In the genomic region with DNA sequence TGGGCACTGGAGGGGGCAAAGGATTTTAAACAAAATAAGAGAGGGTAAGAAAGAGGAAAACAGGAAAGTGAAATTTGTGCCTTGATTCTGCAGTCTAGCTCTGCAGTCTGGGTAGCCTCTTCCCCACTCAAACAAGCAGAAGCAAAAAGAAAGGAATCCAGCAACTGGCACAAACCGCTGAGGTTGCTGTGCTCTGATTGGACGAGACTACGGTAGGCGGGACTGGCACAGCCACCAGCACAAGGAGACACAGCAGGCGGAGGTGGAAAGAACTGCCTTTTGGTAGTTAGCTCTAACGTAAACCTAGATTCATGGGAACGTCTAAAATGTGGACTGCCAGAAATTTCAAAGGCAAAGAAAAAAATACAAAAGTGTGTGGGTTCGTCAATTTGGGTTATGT, we compare ENCODE assay signal across 10 mouse cellular contexts. TPM values are rescaled to one million over a fixed set of nuclear protein-coding genes. Genes with fewer than 3 reads are reported as not detected.
DNase-seq lines count a peak whose midpoint lies in the region; ATAC-seq and TF ChIP-seq lines count a peak whose summit lies in the region.
"Had no signal": no experiment of that assay in that cellular context is flagged by ENCODE, and none has a peak within 500 bp of the region (broad histone marks: within the 10 kb centered on the region; RNA-seq: fewer than 3 reads in every experiment).

No protein-coding gene starts in this region.

- peak; percentile 35 for DNase-seq in thymus, adult 2 months
- DNase-seq in thymus, postnatal 0 days (ENCODE audit: low spot score), result no peak
- peak; percentile 52 for DNase-seq in embryonic facial prominence, embryonic 10.5 days (ENCODE audit: low spot score)
- peak; percentile 62 for DNase-seq in hindbrain, postnatal 0 days (ENCODE audit: low spot score)
- peak; percentile 59 for DNase-seq in thymus, postnatal 4 days
- DNase-seq in left cerebral cortex, adult 9 months (ENCODE audit: low spot score in 2 of 2), result no peak
- no peak for DNase-seq in spleen, adult 18-20 months
- DNase-seq: kidney, adult 11 months had no signal

- H3K9ac ChIP-seq in hindbrain, postnatal 0 days (replicated peaks; ENCODE audit: low read length), result no peak overlapping the region
- H3K9ac ChIP-seq: limb, embryonic 13.5 days had no signal

- no peak for TF ChIP-seq CTCF in thymus, adult 2 months (IDR thresholded peaks at IDR 0.05; ENCODE audit: borderline replicate concordance, control insufficient read depth, extremely low read depth, insufficient read depth, low read length, poor library complexity)
- no peak for TF ChIP-seq CTCF in hindbrain, postnatal 0 days (IDR thresholded peaks at IDR 0.05; ENCODE audit: low read depth)

- H3K9me3 ChIP-seq in embryonic facial prominence, embryonic 10.5 days, result no peaks in the 10 kb centered on the region
- no peaks in the 10 kb centered on the region for H3K9me3 ChIP-seq in hindbrain, postnatal 0 days (ENCODE audit: low read length)
- H3K9me3 ChIP-seq: limb, embryonic 13.5 days had no signal

- no peak overlapping the region for H3K27ac ChIP-seq in thymus, adult 2 months (ENCODE audit: control insufficient read depth, insufficient read depth, low read length)
- no peak overlapping the region for H3K27ac ChIP-seq in embryonic facial prominence, embryonic 10.5 days (replicated peaks)
- no peak overlapping the region for H3K27ac ChIP-seq in hindbrain, postnatal 0 days
- H3K27ac ChIP-seq: limb, embryonic 13.5 days had no signal

- no peak overlapping the region for H3K4me2 ChIP-seq in hindbrain, postnatal 0 days (ENCODE audit: low read depth, low read length)
- H3K4me2 ChIP-seq: limb, embryonic 13.5 days had no signal

- no peak for TF ChIP-seq POLR2A in thymus, adult 2 months (IDR thresholded peaks at IDR 0.05; ENCODE audit: control insufficient read depth, extremely low read depth, insufficient read depth, low read length, poor library complexity)

- peaks cover 7% of the 10 kb centered on the region for H3K27me3 ChIP-seq in thymus, adult 2 months (ENCODE audit: control insufficient read depth, insufficient read depth, low read length)
- peaks cover 82% of the 10 kb centered on the region for H3K27me3 ChIP-seq in embryonic facial prominence, embryonic 10.5 days (replicated peaks; ENCODE audit: low read depth, poor library complexity, severe bottlenecking)
- peaks cover 41% of the 10 kb centered on the region for H3K27me3 ChIP-seq in hindbrain, postnatal 0 days (ENCODE audit: insufficient read depth, low read length)

- WGBS in thymus, adult 2 months, result 5% methylated on average over 8 of the region's 8 CpGs
- 3% methylated on average over 8 of the region's 8 CpGs for WGBS in embryonic facial prominence, embryonic 10.5 days
- WGBS in hindbrain, postnatal 0 days, result 3% methylated on average over 8 of the region's 8 CpGs

- 0 out of 2 replicates have a peak, but pooled peaks have one; percentile 61 for ATAC-seq in hindbrain, postnatal 0 days
- no peak for ATAC-seq in frontal cortex, adult (ENCODE audit: low TSS enrichment)

- H3K36me3 ChIP-seq in thymus, adult 2 months (ENCODE audit: control insufficient read depth, insufficient read depth, low read length), result no peaks in the 10 kb centered on the region
- H3K36me3 ChIP-seq in embryonic facial prominence, embryonic 10.5 days (replicated peaks), result no peaks in the 10 kb centered on the region
- H3K36me3 ChIP-seq in hindbrain, postnatal 0 days (ENCODE audit: insufficient read depth, low read length), result no peaks in the 10 kb centered on the region
- H3K36me3 ChIP-seq: limb, embryonic 13.5 days had no signal

- H3K4me3 ChIP-seq in thymus, adult 2 months (ENCODE audit: control insufficient read depth, insufficient read depth, low read length), result no peak overlapping the region
- no peak overlapping the region for H3K4me3 ChIP-seq in embryonic facial prominence, embryonic 10.5 days
- H3K4me3 ChIP-seq in hindbrain, postnatal 0 days (ENCODE audit: low read length), result no peak overlapping the region
- H3K4me3 ChIP-seq: limb, embryonic 13.5 days had no signal

- H3K4me1 ChIP-seq in thymus, adult 2 months (replicated peaks; ENCODE audit: control insufficient read depth, insufficient read depth, low read length), result no peaks in the 10 kb centered on the region
- peaks cover 3% of the 10 kb centered on the region for H3K4me1 ChIP-seq in embryonic facial prominence, embryonic 10.5 days
- no peaks in the 10 kb centered on the region for H3K4me1 ChIP-seq in hindbrain, postnatal 0 days (ENCODE audit: insufficient read depth, low read length)

RNA-seq across cellular contexts. Expression of a gene that starts 11.4 kb away (rescaled TPM):
- polyA plus RNA-seq in thymus, adult 2 months (2012; rRNA removed), result not detected in 2 replicates
- polyA plus RNA-seq in thymus, postnatal 0 days (2015; fragmentation: Nextera tagmentation; extraction: Ambion mirVana), result not detected in 2 replicates
- polyA plus RNA-seq in embryonic facial prominence, embryonic 10.5 days (2016; fragmentation: Nextera tagmentation; extraction: Ambion mirVana), result 0.13 and 0.14 TPM in 2 replicates
- 11.4 and 14.9 TPM in 2 replicates for total RNA-seq in hindbrain, postnatal 0 days (2014; rRNA removed)
- polyA plus RNA-seq in hindbrain, postnatal 0 days (2015; fragmentation: Nextera tagmentation; extraction: Ambion mirVana), result 1.6 and 2.1 TPM in 2 replicates
- polyA plus RNA-seq: limb, embryonic 13.5 days had no signal

Comparison
In these comparisons a context has a peak if more than half of its experiments do, and no peak if none do; other contexts are left out.
1. DNase-seq: peak in thymus, adult 2 months (single experiment), embryonic facial prominence, embryonic 10.5 days (single experiment), hindbrain, postnatal 0 days (single experiment) and thymus, postnatal 4 days (single experiment); none in thymus, postnatal 0 days (single experiment), left cerebral cortex, adult 9 months (0 of 2) and spleen, adult 18-20 months (0 of 2).